Mouse (Mus musculus): Measurements from ENCODE around the gene Nr1h4.

- TF ChIP-seq CTCF (IDR thresholded peaks at IDR 0.05; ENCODE audit: control insufficient read depth, insufficient read depth, insufficient read length) (no peak), MAX (IDR thresholded peaks at IDR 0.05) (no peak), MYOD1 (IDR thresholded peaks at IDR 0.05; ENCODE audit: control insufficient read depth, insufficient read length, low read depth) (no peak), MYOG (IDR thresholded peaks at IDR 0.05; ENCODE audit: control insufficient read depth, extremely low read depth, insufficient read length) (no peak), USF1 (IDR thresholded peaks at IDR 0.05; ENCODE audit: low read depth) (no peak), CEBPB (IDR thresholded peaks at IDR 0.05; ENCODE audit: low read depth) (no peak), FOSL1 (IDR thresholded peaks at IDR 0.05; ENCODE audit: insufficient read depth, low read length, poor library complexity, severe bottlenecking) (no peak)
Measured at GRCm38 (mm10) chr10:89407551-89407950, 125.8 kb downstream of the Nr1h4 start.

Measured in C2C12 (cell line).